Mouse (Mus musculus) adrenal gland, postnatal 14 days (tissue): ENCODE data around the gene Akap6. TPM values are rescaled to one million over a fixed set of nuclear protein-coding genes. Genes with fewer than 3 reads are reported as not detected.

ENCODE experiments used
- DNase-seq: peaks from one replicate; pipeline ENCODE4 v3.0.0; 2021; ENCODE audit warnings: mixed read lengths
- total RNA-seq: library from RNA; stranded (reverse); gene quantifications from 2 replicates; pipeline ENCODE4 v1.2.3, GENCODE M21; 2021

The Akap6 gene
- total RNA-seq, 1 experiment from 2014 or later: 2.2 TPM

DNA sequence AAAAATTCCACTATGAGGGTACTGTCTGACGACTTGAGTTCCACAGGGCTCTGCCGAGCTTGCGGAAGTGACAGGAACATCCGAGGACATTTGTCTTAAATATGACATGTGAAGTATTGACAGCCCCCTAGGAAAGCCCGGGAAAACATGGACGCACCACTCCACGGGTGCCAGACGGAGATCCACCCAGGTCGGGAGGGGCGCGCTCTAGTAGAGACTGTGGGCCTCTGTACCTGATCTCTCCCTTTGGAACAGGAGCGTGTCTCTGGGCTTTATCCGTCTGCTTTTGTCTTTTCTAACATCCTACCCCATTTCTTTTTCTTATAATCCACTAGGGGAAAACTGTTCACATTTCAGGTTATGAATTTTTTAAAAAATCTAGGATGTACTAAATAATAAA, 211.2 kb downstream of the Akap6 start:
- DNase-seq: no peak

- peak; percentile 84 for DNase-seq
Observed at GRCm38 (mm10) chr12:52910819-52911218, 211.6 kb downstream of the Akap6 start.

- peak; percentile 20 for DNase-seq
Observed at GRCm38 (mm10) chr12:52918939-52919338, 219.8 kb downstream of the Akap6 start.

GRCm38 (mm10) chr12:52922510-52922909, 223.3 kb downstream of the Akap6 start:
- no peak for DNase-seq

DNA sequence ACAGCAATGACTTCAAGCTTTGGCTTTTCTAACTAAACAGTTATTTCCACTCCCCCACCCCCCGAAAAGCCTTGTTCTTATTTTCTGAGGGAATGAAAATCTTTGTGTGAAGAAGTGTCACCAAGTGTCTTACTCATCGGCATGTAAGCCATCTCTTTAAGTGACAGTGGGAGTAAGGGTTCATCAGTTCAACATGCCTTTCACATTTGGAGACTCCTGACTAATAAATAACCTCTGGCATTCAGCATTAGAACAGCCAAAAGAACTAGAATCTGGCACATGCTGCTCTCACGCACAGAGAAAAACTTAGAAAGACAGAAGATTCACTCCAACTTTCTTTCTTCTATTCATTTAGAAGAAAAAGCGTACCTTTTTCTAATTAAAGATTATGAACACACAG, 226.3 kb downstream of the Akap6 start:
- no peak for DNase-seq

DNA sequence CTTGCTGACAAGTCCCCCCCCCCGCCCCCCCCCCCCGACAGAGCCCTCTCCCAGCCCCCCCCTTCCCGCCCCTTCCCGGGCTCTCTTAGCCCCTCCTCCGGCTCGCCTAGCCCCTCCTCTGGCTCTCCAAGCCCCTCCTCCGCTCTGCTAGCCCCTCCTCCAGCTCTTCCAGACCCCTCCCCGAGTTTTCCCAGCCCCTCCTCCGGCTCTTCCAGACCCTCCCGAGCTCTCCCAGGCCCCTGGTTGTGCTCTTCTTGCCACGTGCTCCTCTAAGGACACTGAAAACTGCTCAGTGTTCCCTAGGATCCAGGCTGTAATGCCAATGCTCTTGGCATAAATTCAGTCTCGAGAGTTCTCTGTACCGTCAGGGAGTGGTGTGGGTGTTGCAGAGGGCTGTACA, 234.6 kb downstream of the Akap6 start:
- no peak for DNase-seq

DNA sequence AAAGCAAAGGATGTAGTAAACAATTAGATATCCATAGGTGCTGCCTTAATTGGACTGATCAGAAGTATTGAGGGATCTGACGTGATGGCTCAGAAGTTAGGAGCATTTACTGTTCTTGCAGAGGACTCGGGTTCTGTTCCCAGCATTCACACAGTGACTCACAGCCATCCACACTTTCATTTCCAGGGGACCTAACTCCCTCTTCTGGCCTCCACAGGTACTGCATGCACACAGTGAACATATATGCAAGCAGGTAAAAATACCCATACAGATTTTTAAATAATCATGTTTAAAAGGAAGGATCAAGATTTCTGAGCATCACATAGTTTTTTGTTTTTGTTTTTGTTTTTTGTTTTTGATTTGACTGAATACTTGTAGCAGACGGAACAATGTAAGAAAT, 235.8 kb downstream of the Akap6 start:
- no peak for DNase-seq

- DNase-seq: no peak
Observed at GRCm38 (mm10) chr12:52938786-52939185, 239.6 kb downstream of the Akap6 start.

GRCm38 (mm10) chr12:52939324-52939946, 240.3 kb downstream of the Akap6 start:
- no peak for DNase-seq

- no peak for DNase-seq
Observed at GRCm38 (mm10) chr12:52941941-52942340, 242.8 kb downstream of the Akap6 start.

GRCm38 (mm10) chr12:52944274-52944673, 245.1 kb downstream of the Akap6 start:
- DNase-seq: no peak

GRCm38 (mm10) chr12:52944949-52945348, 245.8 kb downstream of the Akap6 start:
- no peak for DNase-seq

GRCm38 (mm10) chr12:52950660-52951059, 251.5 kb downstream of the Akap6 start:
- peak; percentile 34 for DNase-seq

- DNase-seq: no peak
Observed at GRCm38 (mm10) chr12:52957587-52957986, 258.4 kb downstream of the Akap6 start.

GRCm38 (mm10) chr12:52957994-52958393, 258.8 kb downstream of the Akap6 start:
- DNase-seq: no peak

- no peak for DNase-seq
Observed at GRCm38 (mm10) chr12:52991745-52992144, 292.6 kb downstream of the Akap6 start.

DNA sequence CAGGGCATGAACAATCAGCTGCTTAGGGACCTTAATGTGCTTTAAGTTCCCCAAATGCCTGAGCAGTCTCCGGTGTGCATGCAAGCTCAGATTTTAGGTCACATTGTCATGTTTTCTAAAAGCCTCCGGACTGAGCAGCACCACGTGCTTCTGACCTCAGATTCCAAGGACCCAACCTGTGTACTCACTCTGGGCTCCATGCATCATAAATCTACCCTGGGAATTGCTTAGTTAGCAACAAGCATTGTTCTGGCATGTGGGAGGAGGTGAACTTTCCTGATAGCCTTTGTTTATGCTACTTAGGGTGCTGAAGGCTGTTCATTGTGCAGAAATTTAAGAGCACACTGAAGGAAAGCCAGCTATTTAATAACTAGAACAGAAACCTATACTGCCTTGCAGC, 313.2 kb downstream of the Akap6 start:
- no peak for DNase-seq

- no peak for DNase-seq
Observed at GRCm38 (mm10) chr12:53014539-53014938, 315.4 kb downstream of the Akap6 start.

GRCm38 (mm10) chr12:53024575-53025246, 325.5 kb downstream of the Akap6 start:
- DNase-seq: no peak

GRCm38 (mm10) chr12:53027308-53027707, 328.1 kb downstream of the Akap6 start:
- no peak for DNase-seq

GRCm38 (mm10) chr12:53028926-53029325, 329.7 kb downstream of the Akap6 start:
- DNase-seq: no peak

- DNase-seq: no peak
Observed at GRCm38 (mm10) chr12:53029910-53030309, 330.7 kb downstream of the Akap6 start.

DNA sequence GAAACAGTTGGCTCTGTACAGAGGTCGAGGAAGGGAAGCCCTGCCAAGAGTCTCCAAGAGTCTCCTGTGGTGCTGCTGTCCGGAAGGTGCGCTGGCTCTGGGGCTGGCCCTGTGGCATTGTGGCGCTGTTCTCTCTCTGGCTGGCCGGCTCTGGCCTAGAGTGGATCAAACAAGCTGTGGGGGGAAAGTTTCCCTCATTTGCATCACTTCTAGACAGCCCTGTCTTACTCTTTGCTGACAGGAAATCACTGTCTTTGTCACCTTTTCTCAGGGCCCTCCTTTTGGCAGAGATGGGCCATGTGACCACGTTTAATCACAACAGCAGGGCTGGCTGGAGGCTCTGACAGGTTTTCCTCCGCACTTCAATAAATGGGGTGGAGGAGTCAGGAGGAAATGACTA, 333.6 kb downstream of the Akap6 start:
- peak; percentile 30 for DNase-seq

DNA sequence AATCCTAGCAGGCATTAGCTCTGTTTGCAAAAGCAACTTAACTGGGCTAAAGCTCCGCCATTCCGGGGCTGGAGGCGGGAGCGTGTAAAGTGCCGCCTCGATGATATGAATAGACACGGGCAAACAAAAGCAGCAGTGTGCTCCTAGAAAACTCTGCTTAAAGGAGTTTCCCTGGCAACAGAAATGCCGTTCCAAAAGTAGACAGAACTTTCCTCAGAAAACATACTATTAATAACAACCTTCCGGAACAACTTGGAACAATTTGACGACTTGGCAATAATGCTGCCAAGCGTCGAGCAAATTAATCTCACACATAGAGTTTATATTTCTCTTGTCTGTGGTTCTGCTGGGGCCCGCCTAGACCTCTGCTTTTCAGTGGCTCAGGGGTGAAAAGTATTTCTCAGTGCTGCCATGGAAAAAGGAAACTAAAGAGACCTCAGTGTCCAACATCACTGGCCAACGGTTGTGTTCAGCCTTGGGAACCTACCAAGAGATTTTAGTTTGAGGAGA, 334.3 kb downstream of the Akap6 start:
- peak; percentile 32 for DNase-seq
